Comparison of ENCODE assay signal across 9 mouse cellular contexts in the genomic region with DNA sequence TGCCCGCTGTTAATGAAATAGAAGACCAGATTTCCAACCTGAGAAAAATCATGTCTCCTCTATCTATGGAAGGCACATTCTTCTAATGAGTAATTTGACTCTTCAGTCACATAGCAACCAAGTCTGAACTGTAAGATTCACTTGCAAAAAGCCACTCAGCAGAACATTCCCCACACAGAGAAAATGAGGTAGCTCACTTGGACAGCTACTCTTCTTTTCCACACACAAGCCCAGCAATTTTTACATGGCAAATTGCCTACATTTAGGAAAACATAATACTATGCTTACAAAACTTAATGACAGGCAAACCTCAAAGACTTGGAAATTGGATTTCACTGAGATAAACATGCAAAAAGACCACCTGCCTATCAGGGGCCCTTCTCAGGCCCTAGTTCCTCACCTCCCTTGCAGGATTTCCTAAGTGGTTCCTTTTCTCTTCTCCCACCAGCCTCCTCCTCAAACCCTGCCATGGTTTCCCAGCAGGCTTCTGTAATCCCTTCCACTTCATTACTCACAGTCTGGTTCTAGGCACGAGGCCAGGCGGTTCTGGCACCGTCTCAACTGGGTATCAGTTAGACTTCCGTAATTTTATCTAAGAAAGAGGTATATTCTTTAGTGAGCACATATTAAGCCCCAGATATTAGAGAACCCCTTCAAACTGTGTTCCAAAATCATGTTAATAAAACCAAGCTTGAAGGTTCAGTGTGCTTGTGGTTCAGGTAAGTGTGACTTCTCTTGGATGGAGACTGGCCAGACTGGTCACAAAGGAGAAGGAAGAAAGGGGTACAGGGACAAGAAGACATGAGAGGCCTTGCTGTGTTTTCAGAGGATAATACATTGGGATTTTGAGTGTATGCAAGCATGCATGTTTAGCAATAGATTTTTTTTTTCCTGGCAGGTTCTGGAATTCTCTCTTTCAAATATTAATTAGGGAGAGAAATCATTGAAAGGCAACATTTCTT.
DNase-seq lines count a peak whose midpoint lies in the region; ATAC-seq and TF ChIP-seq lines count a peak whose summit lies in the region.
"Had no signal": no experiment of that assay in that cellular context is flagged by ENCODE, and none has a peak within 500 bp of the region (broad histone marks: within the 10 kb centered on the region; RNA-seq: fewer than 3 reads in every experiment).

No protein-coding gene starts in this region.

- no peak overlapping the region for H3K4me3 ChIP-seq in kidney, embryonic 14.5 days (ENCODE audit: low read length)
- no peak overlapping the region for H3K4me3 ChIP-seq in cortical plate, adult 2 months (ENCODE audit: insufficient read depth, low read length)
- H3K4me3 ChIP-seq: heart, embryonic 13.5 days had no signal

- 69% methylated on average over 5 of the region's 5 CpGs for WGBS in kidney, embryonic 14.5 days

- no peaks in the 10 kb centered on the region for H3K4me1 ChIP-seq in kidney, embryonic 14.5 days (ENCODE audit: control insufficient read depth, insufficient read depth, low read length)
- peaks cover 1% of the 10 kb centered on the region; the same call in 1 of the 2 replicates for H3K4me1 ChIP-seq in cortical plate, adult 2 months (ENCODE audit: control insufficient read depth, insufficient read depth, low read length)

- no peaks in the 10 kb centered on the region for H3K27me3 ChIP-seq in kidney, embryonic 14.5 days (ENCODE audit: control insufficient read depth, insufficient read depth, low read length)
- H3K27me3 ChIP-seq: heart, embryonic 13.5 days had no signal

- H3K9me3 ChIP-seq in kidney, embryonic 14.5 days (ENCODE audit: control insufficient read depth, low read length): no peaks in the 10 kb centered on the region
- H3K9me3 ChIP-seq: heart, embryonic 13.5 days had no signal

- TF ChIP-seq POLR2A in cortical plate, adult 2 months (IDR thresholded peaks at IDR 0.05; ENCODE audit: extremely low read depth, insufficient read depth, low read length): no peak

- ATAC-seq in kidney, embryonic 14.5 days (ENCODE audit: low FRiP score, low TSS enrichment): no peak

- no peak for TF ChIP-seq CTCF in cortical plate, adult 2 months (IDR thresholded peaks at IDR 0.05; ENCODE audit: extremely low read depth, insufficient read depth, low read length)

- H3K9ac ChIP-seq in kidney, embryonic 14.5 days (ENCODE audit: low read depth, low read length): no peak overlapping the region
- H3K9ac ChIP-seq: heart, embryonic 13.5 days had no signal

- peak; percentile 17 for DNase-seq in kidney, postnatal 10 days
- DNase-seq in adrenal gland, postnatal 10 days: peak; percentile 77
- peak; percentile 50 to 58 for DNase-seq in layer of hippocampus, postnatal 36 days
- peak; percentile 24 for DNase-seq in ovary, postnatal 36 days (ENCODE audit: low spot score)
- no peak for DNase-seq in kidney, adult 9 months
- no peak for DNase-seq in kidney, postnatal 14 days

- H3K36me3 ChIP-seq in kidney, embryonic 14.5 days (ENCODE audit: control insufficient read depth, insufficient read depth, low read length): no peaks in the 10 kb centered on the region
- H3K36me3 ChIP-seq: heart, embryonic 13.5 days had no signal

- H3K27ac ChIP-seq in kidney, embryonic 14.5 days (ENCODE audit: low read depth, low read length): no peak overlapping the region
- 0 out of 2 replicates have a peak overlapping the region, but pooled peaks have one; percentile 13 for H3K27ac ChIP-seq in cortical plate, adult 2 months (ENCODE audit: insufficient read depth, low read length)
- H3K27ac ChIP-seq: heart, embryonic 13.5 days had no signal

- no peak overlapping the region for H3K4me2 ChIP-seq in kidney, embryonic 14.5 days (replicated peaks; ENCODE audit: low read depth, low read length)
- H3K4me2 ChIP-seq: heart, embryonic 13.5 days had no signal

Comparison
In these comparisons a context has a peak if more than half of its experiments do, and no peak if none do; other contexts are left out.
1. DNase-seq: peak in kidney, postnatal 10 days (single experiment), adrenal gland, postnatal 10 days (single experiment), layer of hippocampus, postnatal 36 days (2 of 2) and ovary, postnatal 36 days (single experiment); none in kidney, adult 9 months (single experiment) and kidney, postnatal 14 days (single experiment).